Mouse (Mus musculus) embryo, embryonic 10.5 days (tissue): ENCODE results near the gene Pgk1.
A peak's percentile ranks its signal among the peaks of the same experiment; 100 is the strongest.

Experiments
- DNase-seq: peaks from one replicate; pipeline ENCODE4 v3.0.0-alpha.2; 2015; ENCODE audit warnings: low spot score

The Pgk1 gene

GRCm38 (mm10) chrX:106219171-106220032 lies 32.5 kb downstream of the Pgk1 start:
- peak; percentile 77 for DNase-seq

GRCm38 (mm10) chrX:106221058-106221457 lies 34.2 kb downstream of the Pgk1 start, which contains the start of gene Taf9b:
Gene Taf9b (minus strand): TSS chrX:106221158.
- no peak for DNase-seq
